Mouse (Mus musculus): Measurements from ENCODE around the gene Gm8298.
A peak's percentile ranks its signal among the peaks of the same experiment; 100 is the strongest.
"Not testable (repeated sequence)": the region's sequence is repeated elsewhere in the genome, so short reads cannot be mapped to it uniquely, and the experiment has no call there.

The Gm8298 gene

DNA sequence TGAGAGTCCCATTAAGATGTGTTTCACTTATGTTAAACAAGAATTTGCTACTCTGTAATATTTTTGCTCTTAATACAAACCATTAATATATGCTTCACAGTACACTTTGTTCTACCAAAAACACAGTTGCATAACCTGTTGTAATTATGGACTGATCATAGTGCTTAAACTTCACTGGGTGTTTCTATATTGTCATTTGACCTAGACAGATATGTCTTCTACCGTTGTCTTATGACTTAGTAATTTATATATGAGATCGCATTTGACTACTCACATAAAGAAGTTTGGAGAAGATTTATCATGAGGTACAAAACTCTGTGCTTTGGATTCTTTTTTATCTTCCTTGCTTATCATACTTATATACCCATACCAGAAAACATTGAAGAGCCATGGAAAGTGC, at the start of gene Gm8298:
Gm8298 (plus strand) TSS at position 301 of the 400 bp plus-strand sequence.
- DNase-seq = no peak

DNA sequence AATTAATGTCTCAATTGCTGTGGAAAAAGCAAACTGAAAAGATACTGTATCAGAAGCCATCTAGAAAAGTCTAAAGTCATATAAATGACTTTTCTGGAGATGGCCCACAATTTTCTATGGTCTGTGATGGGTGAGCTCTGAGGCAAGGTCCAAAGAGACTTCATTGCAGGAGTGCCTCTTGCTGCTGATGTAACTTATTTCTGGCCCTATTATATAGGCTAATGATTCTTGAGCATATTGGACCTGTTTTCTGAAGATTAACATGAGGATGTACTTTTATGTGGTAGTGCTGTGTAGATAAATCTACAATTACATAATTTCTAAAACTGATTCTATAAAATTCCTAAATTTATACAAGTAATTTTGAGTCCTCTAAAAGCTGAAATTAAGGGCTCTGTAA, 47.7 kb upstream of the Gm8298 start:
- DNase-seq = no peak

DNA sequence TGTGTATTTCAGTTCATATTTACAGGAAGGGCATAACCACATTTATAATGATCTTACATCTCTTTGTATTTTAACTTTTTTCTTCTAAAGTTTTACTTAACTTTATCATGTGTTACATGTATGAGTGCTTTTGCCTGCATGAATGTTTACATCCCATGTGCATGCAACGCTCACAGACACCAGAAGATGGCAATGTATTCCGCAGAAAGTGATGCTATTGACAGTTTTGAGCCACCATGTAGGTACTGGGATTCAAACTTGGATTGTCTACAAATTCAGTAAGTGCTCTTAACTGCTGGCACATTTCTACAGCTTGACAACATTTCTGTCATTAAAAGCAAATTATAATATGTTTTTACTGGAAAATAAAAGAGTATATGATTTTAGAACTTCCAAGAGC, 9.9 kb downstream of the Gm8298 start:
- DNase-seq = peak; percentile 17 to 36

DNA sequence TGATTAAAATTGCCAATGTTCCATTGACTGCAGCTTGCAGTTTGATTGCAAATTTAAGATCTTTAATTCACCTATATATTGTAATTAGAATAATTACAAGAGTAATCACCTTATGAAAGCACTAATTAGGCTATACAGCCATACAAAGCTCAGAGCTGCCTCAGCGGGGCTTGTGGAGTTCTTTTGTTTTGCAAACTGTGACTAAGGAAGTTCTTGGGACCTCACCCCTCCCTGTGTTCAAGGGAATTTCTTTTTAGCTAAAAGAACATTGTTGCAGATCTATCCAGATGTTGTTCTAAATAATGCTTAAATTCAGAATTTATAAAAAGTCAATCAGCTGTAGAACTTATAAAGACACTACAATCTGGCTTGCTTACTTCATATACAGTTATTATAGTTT, 16.8 kb downstream of the Gm8298 start:
- DNase-seq = not testable (repeated sequence)

DNA sequence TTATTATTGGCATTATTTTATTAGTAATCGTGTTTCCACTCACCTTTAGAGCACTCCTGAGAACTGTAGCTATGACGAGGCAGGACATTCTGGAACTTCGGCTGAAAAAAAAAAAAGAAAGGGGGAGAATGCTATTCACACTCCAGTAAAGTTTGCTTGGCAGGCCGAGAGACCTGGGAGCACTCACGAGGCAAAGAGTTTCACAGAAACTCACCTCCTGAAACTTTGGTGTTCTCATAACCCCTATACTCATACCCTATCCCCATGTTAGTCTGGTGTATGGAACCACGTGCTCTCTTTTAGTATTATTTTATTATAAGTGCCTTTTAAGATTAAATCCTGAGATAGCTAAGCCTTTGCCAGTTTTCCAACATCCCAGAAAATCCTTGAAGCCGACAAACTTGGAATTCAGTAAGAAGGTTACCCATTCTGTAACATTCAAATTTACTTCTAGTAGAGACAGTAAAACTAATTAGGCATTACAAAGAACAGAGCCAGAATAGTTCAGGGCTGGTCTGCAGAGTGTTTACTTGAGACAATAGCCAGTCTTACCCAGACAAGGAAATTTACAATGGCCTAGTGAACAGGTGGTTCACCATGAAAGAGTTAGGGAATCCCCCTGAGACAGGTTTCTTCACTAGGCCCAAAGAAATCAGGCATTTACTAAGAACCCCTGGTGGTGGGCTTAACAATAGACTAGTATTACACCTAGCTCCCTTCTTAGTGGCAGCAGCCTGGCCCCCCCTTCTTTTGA, 19.1 kb downstream of the Gm8298 start:
- not testable (repeated sequence) for DNase-seq

DNA sequence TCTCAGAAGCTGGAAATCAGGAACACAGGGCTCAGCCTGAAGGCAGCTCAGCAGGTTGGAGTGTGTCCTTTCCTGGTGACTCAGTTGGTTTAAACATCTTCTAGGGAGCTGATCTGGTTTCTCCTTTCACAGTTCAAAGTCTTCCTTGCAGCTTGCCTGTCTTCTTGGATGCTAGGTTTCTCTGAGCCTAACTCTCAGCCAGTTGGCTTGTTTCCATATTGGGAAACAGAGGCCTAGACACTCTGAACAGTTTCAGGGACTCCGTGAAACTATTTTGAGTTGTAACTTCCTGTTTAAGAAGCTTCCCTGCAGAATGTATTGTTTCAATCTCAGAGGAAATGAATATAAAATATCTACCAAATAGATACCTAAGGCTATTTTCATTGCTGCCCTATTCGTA, 32.4 kb downstream of the Gm8298 start:
- no peak for DNase-seq

DNA sequence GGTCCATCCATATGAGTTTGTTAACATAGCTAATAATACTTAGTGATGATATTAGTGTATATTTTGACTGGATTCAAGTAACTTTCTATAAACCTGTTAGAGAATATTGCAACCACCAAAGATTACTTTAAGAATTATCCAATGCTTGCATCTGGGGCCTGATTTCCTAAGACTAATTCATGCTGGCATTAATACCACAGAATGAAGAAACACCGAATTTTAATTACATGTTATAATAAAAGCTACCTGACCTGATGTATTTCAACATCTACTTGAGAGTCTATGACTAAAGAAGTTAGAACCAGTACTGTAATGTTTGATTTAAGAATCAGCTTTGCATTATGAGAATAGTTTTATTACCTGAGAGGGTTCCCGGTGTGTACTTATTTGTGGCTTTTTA, 64.1 kb downstream of the Gm8298 start, which contains the start of gene C130079G13Rik:
C130079G13Rik (plus strand) TSS at position 301 of the 400 bp plus-strand sequence.
- no peak for DNase-seq
